Mouse (Mus musculus) gastrocnemius, postnatal 36 days (tissue): Measurements from ENCODE around the gene Bbs2. TPM values are rescaled to one million over a fixed set of nuclear protein-coding genes. Genes with fewer than 3 reads are reported as not detected.
"Not testable (repeated sequence)": the region's sequence is repeated elsewhere in the genome, so short reads cannot be mapped to it uniquely, and the experiment has no call there.

ENCODE experiments used
- DNase-seq, 2 experiments: peaks; one replicate each; pipeline ENCODE4 v3.0.0; 2022
- intact Hi-C: fragments of 180-260 bp; cut with DNase I; formaldehyde crosslinking; loops from one replicate; pipeline ENCODE4 v1.15.1; 2025
- long read RNA-seq, 2 experiments: library from polyadenylated mRNA; stranded (forward); transcript quantifications; one replicate each; pipeline ENCODE4 v2.0.0; 2021
- total RNA-seq, 2 experiments: library from RNA; stranded (reverse); gene quantifications; 2 replicates each; pipeline ENCODE4 v1.2.3; 2021

The Bbs2 gene
- 1 to 10 TPM; 2.3 to 3.0 TPM for total RNA-seq
- long read RNA-seq, experiment 1 = 0 reads
- long read RNA-seq, experiment 2, partial matches to known transcripts = 0 of 1 reads
- long read RNA-seq, experiment 2, other reads (novel, unspliced or antisense) = 0 of 1 reads

DNA sequence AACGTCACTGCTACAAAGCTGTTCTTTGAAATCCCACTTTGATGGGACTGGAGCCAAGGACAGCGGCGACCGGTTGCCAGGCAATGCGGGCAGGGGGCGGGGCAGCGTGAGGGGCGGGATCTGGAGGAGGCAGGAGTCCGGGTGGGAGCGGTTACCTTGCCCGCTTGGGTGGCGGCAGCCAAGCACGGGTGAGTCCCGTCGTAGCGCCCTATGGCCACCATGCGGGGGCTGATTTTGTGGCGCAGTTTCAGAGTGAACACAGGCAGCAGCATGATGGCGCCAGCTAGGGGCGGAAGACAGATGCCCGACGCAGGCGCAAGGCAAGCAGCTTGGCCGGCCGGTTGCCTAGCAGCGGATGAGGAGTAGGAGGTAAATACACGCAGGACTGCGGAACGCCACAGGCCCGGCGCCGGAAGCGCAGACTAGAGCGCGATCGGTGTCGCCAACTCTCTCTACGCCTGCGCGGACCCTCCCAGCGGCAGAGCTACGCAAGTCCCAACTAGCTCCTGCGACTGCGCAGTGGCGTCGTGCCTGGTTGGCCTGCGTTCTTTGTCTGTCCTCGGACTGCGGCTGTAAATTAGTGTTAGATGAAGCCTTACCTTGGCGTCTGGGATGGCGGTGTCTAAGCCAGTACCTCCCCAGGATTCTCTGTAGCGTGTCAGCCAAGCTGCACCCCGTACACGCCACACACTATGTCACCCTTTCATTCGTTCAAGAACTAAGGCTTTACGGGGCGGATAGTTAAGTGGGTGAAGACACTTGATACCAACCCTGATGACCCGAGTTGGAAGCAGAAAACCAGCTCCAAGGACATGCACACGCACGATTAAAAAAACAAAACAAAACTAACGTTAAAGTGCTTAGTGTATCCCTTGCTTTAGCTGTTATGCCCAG lies at the start of gene Bbs2:
Gene Bbs2, minus strand, starts transcription at position 848 of the 894 bp plus-strand sequence.
- DNase-seq = peak; percentile 97 to 99
- intact Hi-C loops = loop anchor here (5.0 kb wide), 1 partner anchor 104 kb away; no protein-coding TSS in a partner anchor

DNA sequence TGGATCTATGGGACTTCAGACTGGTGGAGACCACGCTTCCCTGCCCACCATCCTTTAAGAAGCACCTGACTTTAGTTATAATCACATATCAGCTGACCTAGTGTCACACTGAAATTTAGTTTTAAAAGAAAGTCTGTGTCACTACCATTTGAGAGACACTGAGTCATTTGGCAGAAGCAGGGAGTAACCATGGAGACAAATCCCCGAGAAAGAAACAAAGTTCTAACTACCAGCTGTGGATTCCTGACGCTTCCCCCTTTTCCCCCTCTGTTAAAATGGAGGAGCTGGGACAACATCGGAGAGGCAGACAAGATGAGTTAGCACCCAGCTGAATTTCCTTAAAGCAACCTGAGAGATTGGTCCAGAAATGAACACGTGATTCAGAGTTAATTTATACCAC lies 49.5 kb upstream of the Bbs2 start:
- intact Hi-C loops = no loop called here
- no peak for DNase-seq

DNA sequence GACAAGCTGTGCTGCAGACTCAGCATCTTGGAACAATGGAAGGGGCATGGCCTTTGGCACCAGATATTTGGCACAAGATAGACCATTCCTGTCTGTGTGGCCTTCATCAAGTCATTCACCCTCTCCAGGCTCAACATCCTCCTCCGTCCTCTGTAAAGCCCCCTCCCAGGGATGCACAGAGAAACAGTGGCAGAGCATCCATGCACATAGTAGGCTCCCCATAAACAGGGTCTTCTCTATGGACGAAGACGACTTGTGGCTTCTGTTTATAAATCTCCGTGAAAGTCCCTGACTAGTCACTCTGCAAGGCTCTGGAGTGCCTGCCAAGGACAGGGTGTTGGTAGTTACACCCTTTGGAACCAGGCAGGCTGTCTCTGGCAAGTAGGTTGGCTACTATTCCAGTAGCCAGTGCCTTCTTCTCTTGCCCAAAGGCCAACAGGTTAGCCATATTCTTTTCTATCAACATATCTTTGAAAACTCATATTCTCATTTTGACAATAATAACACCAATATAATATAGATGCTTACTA lies 41.6 kb upstream of the Bbs2 start:
- DNase-seq = peak in 1 of 2 experiments; percentile 24
- intact Hi-C loops = no loop called here

DNA sequence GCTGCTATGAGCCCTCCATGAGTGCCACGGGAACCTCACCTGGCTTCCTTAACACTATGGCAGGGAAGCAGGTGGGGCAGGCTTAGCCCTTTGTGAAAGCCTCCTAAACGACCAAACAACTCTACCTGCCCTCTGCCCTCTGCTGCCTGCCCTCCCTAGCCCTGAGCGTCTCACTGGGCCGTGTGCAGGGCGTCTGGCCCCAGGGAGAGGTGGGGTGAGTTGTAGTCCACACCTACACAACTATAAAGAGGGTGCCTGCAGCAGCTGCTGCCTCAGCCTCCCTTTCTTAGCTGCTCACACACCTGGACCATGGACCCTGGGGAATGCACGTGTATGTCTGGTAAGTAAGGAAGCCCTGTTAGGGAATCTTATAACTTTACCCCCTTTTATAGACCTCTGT lies 38.2 kb upstream of the Bbs2 start, which contains the start of gene Mt4:
Gene Mt4, plus strand, starts transcription at position 265 of the 400 bp plus-strand sequence.
- intact Hi-C loops = no loop called here
- no peak for DNase-seq

DNA sequence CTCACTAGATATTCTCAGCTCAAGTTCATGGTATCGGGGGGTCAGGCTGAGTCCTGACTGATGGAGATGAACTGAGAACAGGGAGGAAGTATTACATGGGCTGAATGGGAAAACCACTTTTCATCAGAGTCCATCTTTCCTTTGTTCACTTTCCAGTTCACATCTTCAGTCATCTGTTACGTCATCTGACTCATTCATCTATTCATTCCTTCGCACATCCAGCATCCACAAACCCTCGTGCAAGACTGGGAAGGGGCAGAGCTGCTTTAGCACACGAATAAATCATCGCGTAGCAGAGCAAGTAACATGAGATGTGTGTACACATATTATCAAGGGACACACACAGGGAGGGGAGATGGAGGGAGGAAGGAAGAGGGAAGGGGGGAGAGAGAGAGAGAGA lies 37.5 kb upstream of the Bbs2 start:
- intact Hi-C loops = no loop called here
- no peak for DNase-seq

DNA sequence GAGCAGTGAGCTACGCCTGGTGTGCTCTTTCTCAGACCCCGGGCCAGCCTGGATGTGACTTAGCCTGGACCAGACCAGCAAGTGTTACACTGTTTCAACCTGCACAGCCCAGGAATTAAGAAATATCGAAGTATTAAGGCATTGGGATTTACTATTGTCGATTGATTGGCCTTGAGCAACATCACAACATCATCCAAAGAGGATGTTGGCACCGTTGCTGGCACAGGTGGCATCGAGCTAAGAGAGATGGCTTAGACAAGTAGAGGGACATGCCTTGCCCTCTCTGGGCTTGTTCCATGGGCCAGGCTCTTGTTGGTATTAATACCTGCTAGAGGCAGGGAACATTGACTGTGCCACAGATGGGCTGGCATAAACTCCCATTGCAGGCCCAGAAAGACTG lies 36.8 kb upstream of the Bbs2 start:
- no peak for DNase-seq
- intact Hi-C loops = no loop called here

DNA sequence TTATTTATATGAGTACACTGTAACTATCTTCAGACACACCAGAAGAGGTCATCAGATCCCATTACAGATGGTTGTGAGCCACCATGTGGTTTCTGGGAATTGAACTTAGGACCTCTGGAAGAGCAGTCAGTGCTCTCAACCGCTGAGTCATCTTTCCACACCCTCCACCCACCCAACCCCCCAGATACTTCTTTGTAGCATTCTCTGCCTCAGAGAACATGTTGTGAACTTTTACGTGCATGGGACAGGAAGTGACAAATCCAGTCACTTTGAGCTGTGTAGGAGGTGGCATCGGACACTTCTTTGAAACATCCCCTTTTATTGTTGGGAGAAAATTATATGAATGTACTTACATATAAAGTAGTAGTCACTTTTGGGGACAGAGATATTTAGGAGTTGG lies 35.9 kb upstream of the Bbs2 start:
- intact Hi-C loops, DNase-seq: not testable (repeated sequence)

DNA sequence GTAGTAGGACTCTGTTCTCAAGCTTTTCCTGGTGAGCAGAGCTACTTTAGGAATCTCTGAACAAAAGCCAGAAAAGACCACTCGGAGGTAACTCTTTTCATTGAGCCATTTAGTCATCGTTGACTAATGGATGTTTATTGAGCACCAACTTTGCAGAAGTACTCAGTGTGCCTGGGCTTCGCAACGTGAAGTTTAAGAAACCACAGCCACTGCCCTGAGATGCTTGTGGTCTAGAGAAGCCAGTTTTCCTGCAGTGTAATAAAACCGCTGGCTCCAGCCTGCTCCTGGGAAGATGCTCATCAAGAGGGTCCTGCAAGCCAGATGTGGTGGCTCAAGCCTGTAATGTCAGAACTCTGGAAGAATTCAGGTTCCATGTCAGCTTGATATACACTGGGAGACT lies 33.4 kb upstream of the Bbs2 start:
- intact Hi-C loops = no loop called here
- DNase-seq = no peak

DNA sequence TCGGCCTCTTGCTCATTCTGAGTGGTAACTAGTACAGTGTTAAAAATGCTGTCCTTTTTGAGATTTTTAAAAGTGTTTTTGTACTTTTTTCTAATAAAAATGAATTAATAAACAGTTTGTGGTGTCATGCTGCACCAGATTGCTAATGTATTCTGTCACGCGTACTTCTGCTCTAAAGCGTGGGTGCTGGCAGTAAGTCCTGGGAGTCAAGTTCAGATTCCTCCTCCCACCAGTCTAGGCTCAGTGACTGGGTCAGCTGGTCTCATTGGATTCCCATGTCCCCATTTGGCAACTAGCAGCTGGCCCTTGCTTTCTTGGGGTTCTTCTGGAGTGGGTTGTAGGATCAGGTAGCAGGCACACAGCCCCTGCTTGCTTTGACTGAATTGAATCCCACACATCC lies 31.4 kb upstream of the Bbs2 start:
- no peak for DNase-seq
- intact Hi-C loops = no loop called here

DNA sequence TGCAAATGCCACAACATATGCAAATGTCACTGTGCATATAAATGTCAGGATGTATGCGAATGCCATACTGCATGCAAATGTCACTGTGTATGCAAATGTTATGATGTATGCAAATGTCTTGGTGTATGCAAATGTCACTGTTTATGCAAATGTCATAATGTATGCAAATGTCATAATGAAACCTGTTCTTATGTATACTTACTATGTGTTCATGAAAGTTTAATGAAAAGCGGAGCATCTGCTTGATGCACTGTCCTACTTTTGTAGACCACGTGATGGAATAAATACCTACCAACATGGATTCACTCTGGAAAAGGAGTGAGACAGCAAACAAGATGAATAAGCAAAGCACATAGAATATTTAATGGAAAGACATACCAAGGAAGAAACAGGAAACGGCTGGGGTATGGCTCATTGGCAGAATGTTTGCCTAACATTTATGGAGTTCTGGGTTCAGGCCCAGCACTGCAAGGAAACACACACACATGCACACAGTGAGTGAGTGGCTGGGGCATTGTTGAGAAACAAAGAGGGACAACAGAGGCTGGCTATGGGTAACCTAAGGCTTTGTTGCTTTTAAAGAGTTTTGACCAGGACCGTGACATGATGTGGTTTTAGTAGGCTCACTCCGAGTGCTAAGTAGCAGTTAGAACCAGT lies 30.5 kb upstream of the Bbs2 start:
- no peak for DNase-seq
- intact Hi-C loops = no loop called here

DNA sequence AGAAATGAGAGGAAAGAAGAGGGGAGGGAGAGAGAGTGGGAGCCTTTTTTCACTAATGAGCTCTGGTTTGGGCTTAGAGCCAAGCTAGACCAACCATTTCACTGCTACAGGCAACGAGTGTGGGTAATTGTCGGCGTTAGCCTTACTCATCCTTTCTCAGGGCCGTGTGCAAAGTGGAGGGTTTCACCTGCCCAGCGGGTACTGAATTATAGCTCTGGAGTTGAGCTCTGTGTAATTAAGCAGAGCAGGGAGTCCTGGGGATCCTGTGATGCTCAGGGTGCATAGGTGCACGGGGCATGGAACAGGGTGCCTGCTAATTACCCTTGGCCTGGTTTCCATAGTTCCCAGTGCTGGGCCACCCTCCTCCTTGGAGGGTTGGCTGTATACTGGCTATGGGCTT lies 29.0 kb upstream of the Bbs2 start:
- intact Hi-C loops = no loop called here

DNA sequence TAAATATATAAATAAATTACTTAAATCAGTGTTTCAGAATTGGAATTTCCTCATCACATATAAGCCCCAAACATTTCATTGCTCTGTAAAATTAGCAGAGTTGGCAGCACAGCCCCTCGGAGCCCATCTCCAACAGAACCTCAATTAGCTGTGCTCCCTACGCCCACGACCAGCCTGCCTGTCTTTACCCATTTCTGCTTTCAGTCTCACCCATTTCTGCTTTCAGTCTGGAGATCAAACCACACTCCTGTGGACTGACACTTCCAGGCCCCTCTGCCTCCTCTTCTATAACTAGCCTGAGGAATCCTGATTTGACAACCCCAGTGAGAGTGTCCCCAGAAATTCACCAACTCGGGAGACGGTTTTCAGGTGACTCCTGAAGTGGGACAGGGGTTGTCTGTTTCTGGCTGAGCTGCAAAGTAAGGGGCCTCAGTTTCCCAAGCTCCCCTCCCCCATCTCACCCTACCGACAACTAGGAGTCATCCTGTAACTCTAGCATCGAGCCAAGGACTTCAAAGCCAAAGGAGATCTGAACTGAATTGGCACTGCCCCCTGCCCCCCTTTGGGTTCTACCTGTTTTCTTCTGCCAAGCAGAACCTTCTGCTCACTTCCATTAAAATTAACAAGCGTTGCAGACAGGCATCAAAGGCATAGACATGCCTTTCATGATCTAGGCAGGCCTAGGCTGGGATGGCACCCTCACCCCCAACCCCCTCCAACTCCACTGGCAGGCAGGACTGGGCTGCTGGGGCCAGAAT lies 24.2 kb upstream of the Bbs2 start:
- DNase-seq = no peak

More for the DNA sequence above, 29.0 kb upstream of the Bbs2 start:
- no peak for DNase-seq

DNA sequence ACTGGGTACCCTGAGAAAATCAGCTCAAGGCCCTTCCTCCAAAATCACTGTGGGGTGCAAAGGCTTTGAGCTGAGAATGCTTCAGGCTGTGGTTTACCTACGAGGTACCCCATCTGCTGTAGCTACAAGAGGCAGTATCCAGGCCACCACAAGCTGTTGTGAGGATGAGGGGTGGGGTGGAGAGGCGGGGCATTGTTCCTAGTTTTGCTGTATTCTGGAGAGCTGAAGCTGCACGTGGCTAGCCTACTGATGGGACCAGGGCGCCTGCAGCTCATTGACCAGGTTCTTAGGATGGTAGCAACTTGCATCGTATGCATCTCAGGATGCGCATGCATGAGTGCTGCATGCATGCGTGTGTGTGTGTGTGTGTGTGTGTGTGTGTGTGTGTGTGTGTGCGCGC lies 22.9 kb upstream of the Bbs2 start:
- intact Hi-C loops = no loop called here
- DNase-seq = no peak

More for the DNA sequence above, 24.2 kb upstream of the Bbs2 start:
- intact Hi-C loops = no loop called here

DNA sequence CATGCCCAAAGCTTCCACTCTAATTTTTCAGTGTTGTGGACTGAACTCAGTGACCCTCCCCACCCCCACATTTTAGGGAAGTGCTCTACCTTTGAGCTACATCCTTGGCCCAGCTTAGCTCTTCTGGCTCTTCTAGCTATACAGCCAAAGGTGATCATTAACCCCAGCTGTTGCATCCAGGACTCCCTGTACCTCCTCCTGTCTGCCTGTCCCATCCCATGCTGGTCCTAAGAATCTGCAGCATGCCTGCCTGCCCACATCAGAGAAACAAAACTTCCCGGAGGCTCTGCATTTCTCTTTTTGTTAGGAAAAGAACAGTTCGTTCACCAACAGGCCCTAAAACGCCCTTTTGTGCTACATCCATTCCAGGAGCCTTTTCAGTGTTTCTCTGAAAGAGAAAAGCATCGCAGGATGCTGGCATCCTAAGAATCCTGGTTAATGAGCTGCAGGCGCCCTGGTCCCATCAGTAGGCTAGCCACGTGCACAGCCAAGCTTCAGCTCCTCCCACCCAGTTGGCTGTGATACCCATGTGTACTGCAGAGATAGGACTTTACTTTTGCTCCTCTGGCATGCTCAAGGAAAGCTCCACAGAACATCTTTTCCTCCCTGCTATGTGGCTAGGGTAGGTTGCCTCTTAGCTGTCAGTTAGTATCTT lies 20.2 kb upstream of the Bbs2 start:
- intact Hi-C loops = no loop called here
- no peak for DNase-seq

DNA sequence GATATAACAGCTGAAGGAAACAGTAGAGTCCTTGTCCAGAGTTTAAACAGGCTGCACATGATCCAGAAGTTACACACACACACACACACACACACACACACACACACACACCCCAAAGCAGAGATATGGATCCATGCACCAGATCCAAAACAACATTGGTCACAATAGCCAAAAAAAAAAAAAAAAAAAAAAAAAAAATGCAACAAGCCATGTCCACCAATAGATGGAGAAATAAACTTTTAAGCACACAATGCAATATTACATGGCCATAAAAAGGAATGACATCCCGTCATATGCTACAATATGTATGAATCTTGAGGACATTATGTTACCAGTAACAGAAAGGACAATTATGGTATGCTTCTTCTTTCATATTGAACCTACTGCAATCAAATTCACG lies 15.2 kb upstream of the Bbs2 start:
- no peak for DNase-seq
- intact Hi-C loops = no loop called here

DNA sequence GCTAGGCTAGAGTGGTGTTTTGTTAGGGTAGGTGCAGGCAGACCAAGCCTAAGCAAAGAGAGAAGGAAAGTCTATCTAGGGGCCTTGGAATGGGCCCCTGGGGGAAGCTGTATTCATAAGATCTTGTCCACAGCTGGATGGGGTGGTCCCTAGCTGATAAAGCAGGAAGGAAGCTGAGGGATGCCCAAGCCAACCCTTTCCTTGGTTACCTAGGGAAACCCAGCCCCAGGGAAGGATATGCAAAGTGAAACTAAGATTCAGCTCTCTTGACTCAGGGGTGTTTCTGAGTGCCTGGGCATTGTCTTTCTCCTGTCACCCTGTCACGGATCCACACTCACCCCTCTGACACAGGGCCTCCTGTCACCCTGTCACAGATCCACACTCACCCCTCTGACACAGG lies 14.7 kb upstream of the Bbs2 start:
- DNase-seq = no peak
- intact Hi-C loops = no loop called here

DNA sequence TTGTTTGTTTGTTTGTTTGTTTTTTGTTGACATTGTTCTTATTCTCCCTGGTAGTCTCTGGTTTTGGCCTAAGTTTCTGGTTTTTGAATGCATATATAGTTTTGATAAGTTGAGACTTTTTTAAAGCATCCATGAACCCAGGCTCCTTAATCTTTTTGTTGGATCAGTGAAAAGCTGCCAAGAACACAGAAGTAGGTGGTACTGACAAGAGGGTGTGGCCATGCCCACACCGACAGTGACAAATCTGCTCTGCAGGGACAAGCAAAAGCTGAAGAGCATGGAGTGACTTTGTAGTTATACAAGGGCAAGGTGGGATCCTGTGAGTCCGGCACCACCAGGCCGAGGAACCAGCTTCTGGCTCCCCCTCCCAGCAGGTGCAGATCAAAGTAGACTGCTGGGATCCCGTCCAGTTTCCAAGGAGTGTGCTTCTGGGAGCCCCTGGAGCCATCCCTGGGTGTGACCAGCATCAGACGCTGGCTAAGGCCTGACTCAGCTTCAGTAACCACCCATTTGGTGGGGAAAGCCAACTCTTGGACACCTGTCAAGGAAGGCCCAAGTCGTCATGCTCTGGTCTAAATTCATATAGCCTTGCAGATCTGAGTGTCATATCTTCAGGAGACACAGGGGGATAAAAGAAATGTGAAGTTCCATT lies 11.9 kb upstream of the Bbs2 start:
- intact Hi-C loops = no loop called here
- no peak for DNase-seq

DNA sequence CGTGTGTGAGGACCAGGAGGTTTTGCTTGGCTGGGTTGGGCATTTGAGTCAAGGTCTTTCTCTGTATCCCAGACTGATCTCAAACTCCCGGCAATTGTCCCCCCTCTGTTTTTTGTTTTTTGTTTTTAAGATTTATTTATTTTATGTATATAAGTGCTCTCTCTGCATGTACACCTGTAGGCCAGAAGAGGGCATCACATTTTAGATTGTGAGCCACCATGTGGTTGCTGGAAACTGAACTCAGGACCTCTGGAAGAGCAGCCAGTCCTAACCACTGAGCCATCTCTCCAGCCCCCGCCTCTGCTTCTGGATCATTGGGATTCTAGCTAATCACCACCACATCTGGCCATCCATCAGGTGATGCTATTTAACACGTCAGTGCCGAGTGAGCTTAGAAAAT lies 11.1 kb upstream of the Bbs2 start:
- intact Hi-C loops = loop anchor here (5.0 kb wide), 1 partner anchor 42 kb away; the partner anchor contains the start of gene Mt3
- no peak for DNase-seq

DNA sequence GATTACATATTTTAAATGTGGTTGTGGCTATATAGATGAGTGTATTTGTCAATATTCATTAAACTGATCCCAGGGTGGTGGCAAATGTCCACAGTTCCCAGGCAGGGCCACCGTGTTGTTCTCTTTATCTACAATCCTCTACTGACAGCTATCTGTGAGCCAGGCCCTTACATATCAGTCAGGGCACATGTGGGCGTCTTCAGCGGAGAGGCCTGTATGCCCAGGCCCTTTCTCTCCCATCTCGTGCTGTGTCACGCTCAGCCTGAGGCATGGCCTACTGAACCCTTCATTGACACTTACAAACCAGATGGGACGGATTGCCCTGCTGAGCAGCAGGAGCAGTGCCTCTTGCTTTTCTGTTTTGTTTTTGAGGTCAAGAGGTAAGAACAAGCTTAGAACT lies 10.7 kb upstream of the Bbs2 start:
- DNase-seq = no peak
- intact Hi-C loops = loop anchor here (5.0 kb wide), 1 partner anchor 43 kb away; the partner anchor contains the start of gene Mt3
